Mouse (Mus musculus) yolk sac, embryonic 10.5 days (tissue): Measurements from ENCODE around the gene Dok7.
A peak's percentile ranks its signal among the peaks of the same experiment; 100 is the strongest.

ENCODE experiments used
- DNase-seq: peaks from one replicate; pipeline ENCODE4 v3.0.0-alpha.2; 2017; ENCODE audit warnings: low spot score

Dok7 gene

DNA sequence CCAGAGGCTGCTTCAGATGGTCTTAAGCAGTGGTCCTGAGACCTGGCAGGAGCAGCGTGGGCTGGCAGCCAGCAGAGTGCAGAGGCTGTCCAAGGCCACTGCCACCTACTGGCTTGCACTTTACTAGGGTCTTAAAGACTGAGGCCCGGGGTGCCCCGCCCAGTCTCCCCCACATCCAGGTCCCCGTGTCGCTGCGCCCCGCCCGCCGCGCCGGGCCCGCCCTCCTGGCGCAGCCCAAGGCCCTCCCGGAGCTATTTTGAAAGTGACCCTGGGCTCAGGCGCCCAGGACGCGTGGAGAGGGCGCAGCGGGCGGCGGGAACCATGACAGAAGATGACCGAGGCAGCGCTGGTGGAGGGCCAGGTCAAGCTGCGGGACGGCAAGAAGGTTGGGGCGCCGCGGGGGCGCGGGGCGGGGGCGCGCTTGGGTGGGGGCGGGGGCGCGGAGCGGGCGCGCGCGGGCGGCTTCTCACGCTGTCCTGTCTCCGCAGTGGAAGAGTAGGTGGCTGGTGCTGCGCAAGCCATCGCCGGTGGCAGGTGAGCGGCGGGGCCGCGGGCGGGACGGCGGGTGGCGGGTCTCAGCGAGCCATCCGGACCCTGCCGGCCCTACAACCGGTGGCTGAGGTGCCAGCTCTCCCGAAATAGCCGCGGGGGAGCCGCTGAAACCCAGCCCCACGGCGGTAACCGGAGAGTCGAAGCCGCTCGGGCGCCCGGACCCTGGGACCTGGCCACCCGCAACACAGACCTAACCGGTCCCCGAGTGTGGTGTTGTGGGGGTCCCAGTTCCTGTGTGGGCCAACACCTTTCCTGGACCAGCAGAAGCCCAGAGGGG is at the start of gene Dok7:
Gene Dok7 (plus strand): TSS at position 163 of the 829 bp plus-strand sequence.
- DNase-seq = no peak

DNA sequence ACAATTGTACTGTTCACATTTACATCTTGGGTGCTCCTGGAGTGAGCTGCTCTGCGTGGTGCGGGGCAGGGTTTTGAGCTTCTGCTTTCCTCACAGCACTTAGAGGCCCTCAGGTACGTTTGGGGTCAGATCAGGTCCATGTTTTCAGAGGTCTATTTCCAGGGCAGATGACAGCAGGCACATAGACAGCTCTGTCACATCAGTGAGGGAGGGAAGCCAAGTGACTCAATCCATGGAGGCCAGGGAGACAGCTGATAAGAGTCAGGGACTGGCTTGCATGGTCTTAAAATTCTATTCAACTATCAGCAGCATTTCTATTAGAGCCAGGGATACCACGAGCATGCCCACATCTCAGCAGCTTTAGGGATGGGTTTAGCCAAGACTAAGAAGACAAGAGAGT is 47.4 kb upstream of the Dok7 start:
- no peak for DNase-seq

DNA sequence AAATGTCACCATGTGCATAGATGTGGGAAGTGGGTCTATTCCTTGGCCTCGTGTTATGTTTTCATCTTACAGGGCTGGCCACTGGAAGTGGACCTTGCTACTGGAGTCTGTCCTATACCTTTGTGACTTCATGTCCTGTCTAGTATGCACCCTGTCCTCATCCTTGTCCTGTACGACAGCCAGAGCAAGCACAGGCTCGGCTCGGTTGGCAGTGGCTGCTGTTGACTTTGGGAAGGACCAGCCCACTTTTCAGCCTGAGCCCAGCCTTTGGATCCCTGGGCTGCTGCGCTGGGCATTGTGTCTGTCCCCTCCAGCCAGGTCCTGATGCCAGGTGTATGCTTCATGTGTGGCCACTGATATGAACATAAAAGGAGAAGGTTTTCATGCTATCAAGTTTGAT is 45.9 kb upstream of the Dok7 start:
- no peak for DNase-seq

DNA sequence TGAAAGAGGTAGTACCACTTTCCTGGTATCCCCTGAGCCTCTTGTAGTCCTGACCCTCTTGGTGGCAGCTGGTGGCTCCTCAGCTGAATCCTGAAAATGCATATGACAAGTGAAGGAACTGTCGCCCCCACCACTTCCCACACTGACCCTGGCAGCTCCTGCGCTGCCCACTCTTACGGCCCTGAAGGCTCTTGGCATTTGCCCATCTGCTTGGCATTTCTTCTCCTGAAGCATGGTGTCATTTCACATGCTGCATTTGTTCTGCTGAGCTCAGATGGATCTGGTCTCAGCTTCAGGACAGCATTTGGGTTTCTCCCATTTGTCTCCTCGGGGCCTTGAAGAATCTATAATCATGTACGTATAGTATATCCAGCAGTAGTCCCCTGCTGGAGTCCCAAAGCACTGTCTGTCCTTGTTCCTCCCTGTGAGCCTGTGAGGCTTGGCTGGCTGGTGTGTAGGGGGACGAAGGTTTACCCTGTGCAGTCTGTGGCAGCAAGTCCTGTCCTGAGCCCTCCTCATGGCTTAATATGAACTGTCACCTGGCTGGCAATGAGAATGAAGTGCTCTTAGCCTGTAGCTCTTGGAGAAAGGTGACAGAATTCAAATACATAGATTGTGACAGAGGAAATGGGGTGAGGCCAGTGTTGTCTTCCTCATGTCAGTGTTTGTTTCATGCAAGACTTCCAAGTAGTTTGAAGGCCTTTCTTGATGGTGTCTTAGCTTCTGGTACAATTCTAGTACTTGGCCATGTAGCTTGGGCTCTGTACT is 45.2 kb upstream of the Dok7 start:
- DNase-seq = no peak

DNA sequence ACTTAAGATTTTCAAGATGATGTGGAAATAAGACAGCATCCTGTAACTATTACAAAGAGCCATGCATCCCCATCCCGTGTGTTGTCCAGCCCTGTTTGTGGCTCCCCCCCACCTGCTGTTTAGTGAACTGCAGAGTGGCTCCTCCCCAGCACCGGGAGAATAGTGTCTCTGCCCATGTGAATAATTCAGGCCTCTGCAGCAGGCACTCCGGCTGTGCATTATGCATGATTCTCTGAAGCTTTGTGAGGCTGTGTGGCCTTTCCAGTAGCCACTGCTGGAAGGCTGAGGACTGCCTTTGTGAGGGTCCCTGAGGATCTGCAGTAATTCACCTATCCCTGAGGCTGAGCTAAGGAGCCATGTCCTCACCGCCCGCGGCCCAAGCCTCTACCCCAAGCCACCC is 42.5 kb upstream of the Dok7 start:
- DNase-seq = no peak

DNA sequence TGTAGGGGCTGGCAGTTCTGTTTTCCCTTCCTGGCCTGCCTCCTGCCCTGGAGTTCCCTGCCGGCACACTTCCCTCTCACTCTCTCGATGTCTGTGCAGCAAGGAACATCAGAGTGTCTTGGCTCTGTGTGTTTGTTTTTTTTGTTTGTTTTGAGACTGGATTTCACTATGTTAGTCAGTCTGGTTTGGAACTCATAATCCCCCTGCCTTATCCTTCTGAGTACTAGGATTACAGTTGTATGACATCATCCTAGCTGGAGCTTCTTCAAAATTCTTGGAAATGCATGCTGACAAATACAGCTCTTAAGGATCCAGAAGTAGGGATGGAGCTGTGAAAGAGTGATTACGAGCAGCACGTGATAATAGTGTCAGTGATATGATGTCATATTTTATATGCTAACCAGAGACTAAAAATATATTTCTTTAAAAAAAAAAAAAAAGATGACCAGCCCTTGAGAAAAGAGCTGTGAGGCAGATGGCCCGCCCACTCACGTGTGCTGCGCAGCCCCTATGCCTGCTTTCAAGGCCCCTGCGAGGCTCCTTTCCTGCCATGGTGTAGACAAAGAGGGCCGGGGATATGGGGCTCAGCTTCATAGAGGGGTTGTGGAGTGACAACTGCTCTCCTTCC is 36.8 kb upstream of the Dok7 start:
- DNase-seq = no peak

DNA sequence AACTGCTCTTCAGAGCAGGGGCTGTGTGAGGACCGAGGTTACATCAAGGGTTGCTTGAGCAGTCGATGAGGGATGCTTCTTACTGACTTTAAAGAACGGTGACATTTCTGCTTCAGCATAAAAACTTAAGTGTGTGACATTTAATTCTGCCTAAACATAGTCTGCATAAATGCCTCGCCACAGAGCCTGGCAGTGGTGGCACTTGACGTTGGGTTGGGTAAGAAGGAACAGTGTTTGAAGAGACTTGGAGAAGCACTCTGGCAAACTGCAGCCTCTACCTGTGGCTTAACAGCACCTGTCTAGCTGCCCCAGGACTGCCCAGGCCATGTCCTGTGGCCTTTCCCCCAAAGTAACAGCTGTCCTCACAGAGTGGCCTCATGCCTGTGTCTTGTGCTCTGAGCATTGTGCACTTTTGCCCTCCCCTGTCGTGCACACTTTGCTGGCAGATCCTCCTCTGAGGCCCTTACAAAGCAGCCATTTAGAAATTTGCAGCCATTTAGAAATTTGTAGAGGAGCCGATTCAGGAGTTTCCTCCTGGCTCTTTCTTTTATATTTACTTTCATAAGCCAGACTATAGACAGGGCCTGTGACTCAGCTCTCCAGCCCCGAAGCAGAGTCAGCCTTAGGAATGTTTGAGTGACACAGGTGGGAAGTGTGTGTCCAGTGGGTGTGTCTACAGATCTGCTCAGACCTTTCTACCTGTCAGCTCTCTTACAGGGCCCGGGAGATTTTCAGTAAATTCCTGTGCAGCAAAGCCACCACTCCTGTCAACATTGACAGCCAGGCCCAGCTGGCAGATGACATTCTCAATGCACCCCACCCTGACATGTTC is 35.9 kb upstream of the Dok7 start:
- peak; percentile 48 for DNase-seq

DNA sequence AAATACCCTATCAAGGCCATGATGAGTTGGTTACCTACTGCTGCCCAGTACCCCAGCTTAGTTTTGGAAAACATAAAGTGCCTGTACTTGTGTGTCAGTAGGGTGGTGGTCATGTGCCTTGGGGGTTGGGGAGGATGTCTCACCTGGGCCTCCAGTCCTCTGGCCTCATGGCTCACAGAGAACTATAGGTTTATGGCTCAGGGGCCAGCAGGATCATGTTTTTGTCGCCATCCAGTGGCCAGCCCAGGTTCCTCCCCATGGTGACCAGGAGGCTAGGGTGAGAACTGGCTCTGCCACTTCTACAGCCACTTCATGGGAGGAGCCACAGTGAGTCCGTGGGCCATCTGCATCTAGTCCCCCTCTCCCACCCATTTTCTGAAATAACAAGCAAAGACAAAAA is 31.6 kb upstream of the Dok7 start:
- no peak for DNase-seq

DNA sequence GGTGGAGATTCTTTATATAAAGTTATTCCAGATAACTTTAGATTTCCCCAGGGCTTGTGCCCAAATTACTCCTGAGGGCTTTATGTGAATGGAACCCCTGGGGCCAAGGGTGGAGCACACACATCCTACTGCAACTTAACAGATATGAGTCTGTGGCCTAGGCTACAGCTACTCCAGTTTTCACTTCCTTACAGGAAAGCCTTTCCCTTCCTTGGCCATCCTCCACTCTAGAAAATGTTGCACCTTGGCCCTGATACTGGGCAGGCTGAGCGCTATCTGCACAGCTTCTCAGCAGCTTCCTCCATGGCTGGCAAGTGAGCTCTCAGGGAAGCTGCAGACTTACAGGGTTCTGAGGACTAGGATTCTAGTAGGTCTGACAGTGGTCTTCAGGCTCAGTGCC is 27.3 kb upstream of the Dok7 start:
- DNase-seq = no peak

DNA sequence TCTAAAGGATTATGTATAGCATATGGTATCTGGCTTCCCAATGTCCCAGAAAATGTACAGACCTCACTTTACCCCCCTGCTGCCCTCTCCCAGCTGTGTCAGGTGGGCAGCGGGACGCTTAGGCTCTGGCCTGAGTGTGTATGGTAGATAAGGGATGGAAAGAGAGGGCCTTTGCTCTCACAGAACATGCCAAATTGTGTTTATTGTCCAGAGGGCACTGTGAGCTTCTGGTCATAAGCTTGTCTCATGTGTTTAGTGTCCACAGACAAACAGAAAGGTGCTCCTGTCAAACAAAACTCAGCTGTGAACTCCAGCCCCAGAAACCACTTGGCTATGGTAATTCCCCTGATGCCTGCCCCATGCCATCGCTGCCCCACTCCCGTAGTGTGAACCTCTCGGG is 26.8 kb upstream of the Dok7 start:
- DNase-seq = no peak

DNA sequence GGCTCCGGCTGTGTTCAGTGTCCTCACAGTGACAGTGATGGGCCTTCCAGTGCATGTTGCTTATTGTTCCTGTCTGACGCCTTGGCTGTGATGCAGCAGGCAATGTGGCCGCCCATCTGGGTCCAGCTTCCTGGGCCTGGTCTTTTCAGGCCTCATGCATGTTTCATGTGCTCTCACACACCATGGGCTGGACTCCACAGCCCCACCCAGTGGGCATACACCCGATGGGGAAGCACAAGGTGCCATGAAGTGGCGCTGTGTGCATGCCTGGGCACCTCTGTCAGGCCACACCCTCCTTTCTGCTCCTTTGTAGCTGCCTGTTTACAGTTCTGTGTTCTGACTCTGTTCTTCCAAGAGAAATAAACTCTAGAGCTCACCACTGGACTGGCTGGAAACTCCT is 23.5 kb upstream of the Dok7 start:
- DNase-seq = no peak

DNA sequence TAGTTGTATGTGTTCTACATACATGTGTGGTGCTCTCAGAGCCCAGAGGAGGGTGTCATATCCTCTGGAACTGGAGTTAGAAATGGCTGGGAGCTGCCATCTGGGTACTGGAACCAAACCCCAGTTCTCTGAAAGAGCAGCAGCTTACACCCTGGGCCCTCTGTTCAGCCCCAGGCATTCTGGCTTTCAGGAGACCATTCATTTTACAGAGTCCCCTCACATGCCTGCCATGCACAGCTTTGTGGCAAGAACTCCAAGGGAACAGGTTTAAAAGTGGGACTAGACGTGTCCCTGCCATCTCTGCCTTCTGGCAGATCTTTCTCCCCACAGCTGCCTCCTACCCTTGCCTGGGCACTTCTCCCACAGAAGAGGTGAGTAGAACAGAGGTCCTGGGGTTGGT is 22.9 kb upstream of the Dok7 start:
- DNase-seq = no peak

DNA sequence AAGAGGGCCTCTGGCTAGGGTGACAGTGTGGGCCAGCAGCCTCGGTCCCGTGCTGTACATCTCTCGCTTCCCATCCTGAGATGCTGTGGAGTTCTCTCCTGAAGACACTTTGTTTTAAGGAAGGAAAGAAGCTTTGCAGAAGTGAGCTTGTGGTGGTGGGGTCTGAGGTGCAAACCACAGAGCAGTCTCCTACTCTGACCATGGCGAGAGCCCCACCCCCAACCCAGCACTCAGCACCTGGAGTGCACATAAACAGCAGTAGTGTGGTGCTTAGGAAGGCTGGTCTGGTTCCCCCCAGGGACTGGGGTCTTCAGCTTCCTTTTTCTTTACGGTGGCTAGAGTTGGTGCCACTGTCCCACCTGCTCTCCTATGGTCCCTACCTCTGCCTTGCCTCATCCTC is 21.4 kb upstream of the Dok7 start:
- no peak for DNase-seq

DNA sequence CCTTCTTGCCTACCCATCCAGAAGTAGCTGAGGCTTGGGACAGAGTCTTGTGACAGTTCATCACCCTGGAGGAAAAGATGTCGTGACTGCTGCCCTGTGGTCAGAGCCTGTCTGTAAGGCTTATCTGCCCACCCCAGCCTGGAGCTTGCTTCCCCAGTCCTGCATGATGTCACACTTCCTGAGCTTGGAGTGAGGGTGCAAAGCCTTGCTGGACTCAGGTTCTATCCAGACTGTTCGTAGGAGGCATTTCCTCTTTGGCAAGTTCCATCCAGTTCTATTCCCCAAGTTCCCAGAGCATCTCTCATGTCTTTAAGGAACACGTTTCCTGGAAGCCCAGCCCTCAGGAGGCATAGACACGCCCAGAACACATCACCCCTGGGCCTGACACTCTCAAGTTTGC is 20.8 kb upstream of the Dok7 start:
- DNase-seq = no peak

DNA sequence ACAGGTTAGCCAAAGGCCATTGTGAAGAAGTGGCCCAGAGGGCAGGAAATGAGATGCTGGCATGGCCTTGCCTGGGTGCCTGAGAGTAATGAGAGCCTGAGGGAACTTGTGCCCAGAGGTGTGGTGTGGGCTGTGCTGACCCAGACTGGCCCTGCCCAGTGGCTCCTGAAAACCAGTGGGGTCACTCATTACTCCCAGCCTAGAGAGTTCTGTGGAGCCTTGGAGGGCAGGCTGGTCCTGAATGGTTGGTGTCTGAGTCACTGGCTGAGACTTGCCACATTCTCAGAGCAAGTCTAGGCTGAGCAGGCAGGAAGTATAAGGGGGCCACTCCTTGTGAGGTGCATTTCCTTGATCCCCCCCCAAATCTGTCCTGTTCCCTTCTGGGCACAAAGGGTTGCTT is 19.1 kb upstream of the Dok7 start:
- DNase-seq = no peak

DNA sequence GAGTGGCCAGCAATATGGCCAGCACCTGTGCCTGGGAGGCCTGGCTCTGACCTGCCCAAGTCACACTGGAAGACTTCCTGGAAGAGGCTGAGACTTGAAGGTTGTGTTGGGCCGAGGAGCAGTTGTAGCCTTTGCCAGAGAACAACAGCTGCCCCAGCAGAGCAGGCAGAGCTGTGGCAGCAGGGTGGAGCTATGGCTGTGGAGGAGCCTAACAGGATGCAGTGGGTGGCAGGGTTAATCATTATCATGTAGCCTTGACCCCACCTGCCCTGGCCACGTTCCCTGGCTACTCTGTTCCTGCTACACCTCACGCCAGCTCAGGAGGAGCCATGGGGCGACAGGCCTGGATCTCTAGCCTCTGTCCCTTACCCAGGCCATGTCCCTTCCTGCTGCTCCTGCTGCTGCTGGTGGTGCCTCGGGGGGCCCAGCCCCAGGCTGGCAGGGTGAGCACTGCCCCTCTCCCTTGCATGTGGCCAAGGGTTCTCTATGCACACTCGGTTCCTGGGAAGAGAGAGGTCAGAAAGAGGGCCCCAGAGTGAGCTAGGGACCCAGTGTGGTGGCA is 15.2 kb upstream of the Dok7 start, which contains the start of gene Hgfac:
Gene Hgfac (plus strand): TSS at position 242 of the 562 bp plus-strand sequence.
- DNase-seq = peak; percentile 84

DNA sequence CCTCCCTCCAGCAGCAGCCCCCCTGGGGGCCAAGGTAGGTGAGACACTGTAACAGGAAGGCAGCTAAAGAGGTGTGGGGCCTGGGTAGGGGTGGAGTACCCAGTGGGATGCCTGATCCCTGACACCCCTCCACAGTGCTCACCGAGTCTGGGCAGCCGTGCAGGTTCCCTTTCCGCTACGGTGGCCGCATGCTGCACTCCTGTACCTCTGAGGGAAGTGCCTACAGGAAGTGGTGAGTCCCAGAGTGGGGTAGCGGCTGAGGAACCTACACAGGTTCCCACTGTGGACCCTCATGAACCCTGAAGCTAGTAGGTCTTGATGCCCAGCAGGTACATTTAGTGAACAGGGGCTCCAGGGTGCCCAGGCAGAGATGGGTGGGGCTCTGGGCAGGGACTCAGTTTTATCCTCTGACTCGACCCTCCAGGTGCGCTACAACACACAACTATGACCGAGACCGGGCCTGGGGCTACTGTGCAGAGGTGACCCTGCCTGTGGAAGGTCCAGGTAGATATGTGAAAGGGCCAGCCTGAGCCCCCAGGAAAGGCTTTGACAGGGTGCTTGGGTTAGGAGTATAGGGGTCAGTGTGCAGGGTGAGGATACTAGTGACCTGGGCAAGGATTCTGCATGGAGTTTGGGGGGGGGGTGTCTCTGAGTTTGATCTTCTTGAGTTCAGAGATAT is 14.0 kb upstream of the Dok7 start:
- peak; percentile 19 for DNase-seq

DNA sequence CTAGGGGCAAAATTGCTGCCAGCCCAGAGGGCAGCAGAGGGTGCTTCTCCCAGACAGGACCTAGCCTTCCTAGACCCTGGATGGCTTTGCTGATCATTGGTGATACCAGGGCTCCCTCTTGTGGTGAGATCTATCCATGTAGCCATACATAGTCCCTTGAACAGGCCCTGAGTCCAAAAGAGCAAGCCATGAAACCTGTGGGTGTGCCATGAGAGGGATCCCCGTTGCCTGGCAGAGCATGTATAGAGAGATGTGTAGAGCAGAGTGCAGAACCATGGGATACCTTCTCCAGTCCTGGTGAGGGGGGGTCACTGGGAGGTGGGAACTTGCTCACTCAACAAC is 13.5 kb upstream of the Dok7 start:
- peak; percentile 71 for DNase-seq

DNA sequence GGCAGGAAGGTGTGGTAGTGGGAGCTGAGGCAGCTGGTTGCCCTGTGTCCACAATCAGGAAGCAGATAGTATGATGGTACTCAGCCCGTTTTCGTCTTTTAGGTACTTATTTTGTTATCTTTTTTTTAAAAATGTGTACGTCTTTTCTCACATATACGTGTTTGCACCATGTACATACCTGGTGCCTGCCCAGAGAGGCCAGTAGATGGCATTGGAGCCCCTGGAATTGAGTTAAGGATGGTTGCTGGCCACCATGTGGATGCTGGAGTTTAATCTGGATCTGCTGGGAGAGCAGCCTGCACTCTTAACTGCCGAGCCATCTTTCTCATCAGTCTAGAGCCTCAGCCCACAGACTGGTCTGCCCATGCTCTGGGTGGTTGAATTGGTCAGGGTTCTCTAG is 6.0 kb upstream of the Dok7 start:
- no peak for DNase-seq

DNA sequence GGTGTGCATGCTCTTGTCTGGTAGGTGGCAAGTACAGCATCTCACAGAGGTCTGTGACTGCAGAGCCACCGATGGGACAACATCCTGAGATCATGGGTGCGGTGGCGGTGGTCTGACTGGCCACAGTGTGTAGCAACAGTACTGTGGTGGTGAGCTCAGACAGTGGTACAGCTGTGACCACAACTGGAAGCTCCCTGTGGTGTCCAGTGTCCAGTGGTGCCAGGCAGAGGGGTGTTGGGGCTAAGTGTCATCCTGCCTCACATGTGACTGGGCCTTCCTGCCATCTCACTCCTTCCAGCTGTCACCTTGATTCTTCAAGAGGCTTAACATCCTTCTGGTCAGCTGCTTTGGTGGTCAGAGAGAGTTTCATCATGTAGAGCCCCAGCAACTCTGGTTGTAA is 1.9 kb upstream of the Dok7 start:
- DNase-seq = no peak

DNA sequence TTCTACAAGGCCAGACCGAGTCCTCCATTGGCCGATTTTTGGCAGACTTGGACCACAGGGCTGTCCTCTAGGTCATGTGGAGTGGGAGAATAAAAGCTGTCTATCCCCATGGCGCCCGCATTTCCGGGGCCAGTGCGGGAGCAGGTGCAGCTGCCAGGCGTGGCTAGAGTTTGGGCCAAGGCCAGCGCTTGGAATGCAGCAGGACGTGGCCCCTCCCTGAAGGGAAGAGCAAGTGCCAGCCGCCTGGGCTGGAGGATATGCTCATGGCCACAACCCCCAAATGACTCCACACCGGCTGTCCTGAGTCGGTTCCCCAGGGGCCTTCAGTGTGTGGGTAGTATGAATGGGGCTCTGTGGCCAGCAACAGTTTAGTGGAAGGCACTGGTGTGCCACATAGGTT is 1.5 kb upstream of the Dok7 start:
- no peak for DNase-seq
